Mouse (Mus musculus) left cerebral cortex, adult 9 months (tissue): ENCODE results near the gene Shc1.

Experiments used
- DNase-seq, 2 experiments: peaks; one replicate each; pipeline ENCODE4 v3.0.0; 2022; ENCODE audit warnings: low spot score in 2 of 2

Shc1 gene

DNA sequence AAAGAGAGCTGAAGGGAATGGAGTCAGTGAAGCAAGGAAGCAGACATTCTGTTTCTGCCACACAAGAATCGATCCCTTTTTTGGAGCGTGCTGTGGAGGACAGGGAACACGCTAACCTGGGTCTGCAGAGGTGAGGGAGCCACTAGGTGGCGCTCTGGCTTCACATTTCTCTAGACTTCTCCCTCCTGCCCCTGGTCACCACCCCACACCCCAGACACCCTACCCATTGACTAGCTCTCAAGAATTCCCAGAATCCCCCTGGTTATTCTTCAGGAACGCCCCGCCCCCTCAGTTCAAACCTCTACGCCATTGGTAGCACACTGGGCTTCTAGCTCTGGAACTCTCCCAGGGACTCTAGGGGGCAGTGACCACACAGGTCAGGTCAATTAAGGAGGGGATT, 31.3 kb downstream of the Shc1 start:
- peak in 1 of 2 experiments; percentile 79 for DNase-seq

DNA sequence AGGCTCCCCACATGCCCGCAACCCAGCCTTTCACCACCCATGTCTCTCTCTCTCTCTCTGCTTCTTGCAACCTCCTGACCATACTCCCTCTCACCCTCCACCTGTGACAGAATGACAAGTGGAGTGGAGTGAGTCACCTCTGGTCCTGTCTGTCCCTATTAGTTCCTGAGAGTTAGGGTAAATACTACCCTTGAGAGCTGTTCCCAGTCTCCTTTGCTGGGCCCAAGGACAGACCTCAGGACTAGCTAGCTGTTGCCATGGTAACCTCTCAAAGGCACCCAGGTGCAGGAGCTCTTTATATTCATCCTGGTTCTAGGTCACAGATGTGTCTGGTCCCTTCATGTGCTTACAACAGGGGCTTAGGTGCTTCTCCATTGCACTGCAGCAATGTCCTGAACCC, 33.7 kb downstream of the Shc1 start:
- DNase-seq, result no peak

DNA sequence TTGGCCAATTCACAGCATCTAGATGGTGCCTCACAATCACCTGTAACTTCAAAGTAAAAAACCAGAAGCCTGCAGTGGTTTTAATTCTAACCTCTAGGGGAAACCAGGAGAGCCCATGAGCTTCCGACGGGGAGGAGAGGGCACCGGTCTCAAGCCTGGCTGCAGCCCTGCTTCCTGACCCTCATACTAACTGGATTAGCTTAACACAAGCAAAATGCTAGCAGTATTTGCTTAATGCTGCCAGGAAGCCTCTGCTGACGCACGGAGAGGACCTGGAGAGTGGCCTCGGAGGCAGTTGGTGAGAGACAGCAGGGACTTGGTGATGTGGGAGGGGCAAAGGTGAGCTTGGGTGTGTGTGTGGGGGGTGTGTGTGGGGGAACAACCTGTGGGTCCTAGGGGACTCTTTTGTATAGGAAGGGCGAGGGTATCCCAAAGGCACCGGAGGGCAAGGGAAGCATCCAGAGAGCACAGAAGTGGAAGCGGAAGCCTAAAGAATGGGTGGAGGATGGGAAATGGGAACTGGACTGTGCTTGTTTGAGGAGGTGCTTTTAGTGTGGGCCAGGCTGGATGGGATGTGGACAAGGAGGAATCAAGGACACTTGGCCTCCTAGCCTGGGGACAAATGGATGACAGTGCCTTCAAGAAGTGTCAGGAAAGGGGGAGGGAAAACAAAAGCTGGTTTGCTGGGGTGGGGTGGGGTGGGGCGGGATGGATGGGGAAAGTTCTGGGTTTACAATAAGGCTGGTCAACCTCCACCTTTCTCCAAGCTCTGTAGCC, 36.3 kb downstream of the Shc1 start, which contains the start of gene Pmvk:
Pmvk (plus strand) TSS at position 141 of the 777 bp plus-strand sequence.
- DNase-seq, result no peak

DNA sequence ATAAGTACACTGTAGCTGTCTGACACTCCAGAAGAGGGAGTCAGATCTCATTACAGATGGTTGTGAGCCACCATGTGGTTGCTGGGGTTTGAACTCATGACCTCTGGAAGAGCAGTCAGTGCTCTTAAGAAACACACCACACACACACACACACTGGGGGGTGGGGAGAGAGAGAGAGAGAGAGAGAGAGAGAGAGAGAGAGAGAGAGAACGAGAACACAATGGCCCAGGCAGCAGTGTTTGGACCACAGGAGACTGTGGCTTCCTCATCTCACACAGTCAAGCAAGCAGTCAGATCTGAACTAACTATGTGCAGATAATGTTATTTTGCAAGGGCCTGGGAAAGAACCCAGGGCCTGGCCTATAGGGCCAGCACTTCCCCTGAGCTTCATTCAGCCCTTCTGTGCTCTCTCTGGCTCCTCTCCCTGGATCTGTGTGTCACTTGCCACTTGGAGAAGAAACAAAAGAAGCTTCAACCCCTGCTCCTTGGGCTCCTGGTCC, 37.6 kb downstream of the Shc1 start:
- DNase-seq, result no peak

DNA sequence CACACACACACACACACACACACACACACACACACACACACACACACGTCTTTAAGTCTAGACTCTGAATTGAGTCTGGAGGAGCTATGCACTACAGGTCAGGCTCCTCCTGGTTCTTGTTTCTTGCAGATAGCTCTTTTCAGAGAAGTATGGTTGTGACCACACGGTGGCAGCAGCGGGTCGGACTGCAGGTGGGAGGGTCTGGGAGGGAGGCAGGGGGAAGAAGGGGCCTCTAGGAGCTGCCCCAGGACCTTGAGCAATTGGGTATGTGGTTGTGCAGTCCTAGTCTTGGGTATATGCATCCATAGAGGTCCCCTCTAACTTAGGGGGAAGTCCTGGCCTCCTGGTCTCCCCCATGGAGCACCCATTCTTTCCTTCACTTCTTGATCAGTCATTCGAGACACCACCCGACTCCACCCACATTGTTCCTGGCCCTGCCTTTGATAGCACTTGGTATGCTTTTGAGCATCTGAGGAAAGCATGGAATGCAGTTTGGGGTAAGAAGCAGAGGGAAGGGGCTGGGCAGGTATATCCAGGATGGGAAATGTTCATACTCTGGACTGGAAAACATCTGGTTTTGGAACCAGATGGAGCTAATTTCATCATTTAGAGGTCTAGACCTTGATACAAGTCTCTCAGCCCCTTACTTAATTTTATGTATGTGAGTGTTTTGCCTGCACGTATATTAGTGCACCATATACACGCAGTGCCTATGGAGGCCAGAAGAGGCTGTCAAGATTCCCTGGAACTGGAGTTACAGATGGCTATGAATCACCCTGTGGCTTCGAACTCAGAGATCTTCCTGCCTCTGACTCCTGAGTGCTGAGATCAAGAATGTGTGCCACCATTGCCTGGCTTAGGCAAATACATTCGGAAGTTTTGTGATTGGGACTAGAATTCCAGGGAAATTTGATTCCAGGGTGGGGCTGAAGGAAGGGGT, 38.8 kb downstream of the Shc1 start:
- peak in 1 of 2 experiments; percentile 63 for DNase-seq

DNA sequence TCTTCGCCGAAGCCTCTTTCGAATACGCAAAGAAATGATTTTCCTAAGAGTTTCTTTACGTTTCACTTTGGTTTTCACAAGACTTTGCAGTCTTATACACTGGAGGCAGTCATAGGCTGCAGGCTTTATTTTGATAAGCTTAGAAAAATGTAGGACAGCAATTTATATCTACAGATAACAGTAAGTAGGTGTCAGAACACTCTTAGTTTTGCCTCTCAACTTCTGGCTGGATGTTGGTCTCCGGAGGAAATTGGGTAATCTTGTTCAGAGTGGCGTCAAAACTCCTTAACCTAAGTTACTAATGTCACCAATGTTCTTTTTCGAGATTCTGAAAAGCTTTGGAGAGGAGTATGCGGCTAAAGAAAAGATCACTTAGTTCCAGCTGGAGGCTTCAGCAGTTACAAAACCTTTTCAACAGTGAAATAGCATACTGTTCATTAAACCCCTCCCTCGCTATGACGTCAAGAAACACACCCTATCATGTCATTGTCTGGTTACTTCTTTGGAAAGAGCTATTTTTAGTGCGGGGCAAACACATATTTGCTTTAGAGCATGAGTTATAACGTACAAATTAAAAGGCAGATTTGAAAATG, 40.2 kb downstream of the Shc1 start:
- DNase-seq, result no peak

DNA sequence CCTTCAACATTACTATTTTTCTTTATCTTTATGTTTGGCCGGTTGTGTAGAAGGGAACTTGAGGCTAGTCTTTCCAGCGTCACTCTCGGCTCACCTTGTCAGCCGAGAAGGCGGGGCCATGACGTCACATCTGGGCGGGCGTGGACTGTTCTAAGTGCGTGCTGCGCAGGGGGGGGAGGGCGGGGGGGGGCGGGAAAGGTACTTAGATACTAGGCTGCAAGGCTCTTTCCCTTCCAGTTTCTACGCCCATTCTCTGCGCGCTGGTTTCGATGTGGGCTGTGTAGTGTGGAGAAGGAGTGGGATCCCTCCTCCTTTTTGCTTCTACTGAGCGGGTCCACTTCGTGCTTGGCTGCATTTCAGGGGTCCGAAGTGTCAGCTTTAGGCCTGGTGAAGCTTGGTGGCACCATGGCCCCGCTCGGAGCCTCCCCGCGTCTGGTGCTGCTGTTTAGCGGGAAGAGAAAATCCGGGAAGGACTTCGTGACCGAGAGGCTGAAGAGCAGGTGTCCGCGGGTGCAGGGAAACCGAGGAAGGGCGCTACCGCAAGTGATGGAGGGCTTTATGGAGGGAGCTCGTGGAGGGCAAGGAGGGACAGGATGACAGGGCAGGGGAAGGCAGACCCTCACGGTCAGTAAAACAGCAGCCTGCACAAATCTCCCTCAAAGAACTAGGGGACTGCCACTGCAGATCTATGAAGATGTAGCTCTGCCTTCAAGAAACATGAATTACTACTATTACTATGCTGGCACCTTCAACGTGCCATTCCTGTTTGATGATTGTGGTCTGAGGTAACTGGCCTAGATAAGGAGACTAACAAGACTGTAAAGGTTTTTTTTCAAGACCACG, 40.9 kb downstream of the Shc1 start:
- peak; percentile 64 to 91 for DNase-seq

DNA sequence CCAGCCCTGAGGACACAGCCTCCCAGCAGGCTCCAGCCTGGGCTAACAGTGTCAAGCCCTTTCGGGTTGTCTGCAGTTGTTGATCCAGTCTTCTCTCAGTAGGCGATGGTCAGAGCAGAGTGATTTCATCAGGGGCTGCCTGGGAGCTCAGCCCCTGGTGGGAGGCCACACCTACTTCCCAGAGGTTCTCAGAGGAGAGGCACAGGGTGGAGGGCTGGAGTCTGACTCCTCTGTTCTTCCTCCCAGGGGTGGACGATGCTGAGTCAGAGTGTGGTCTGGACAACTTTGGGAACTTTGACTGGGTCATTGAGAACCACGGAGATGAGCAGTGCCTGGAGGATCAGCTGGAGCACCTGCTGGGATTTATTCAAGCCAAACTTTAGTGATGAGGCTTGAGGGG, 50.0 kb downstream of the Shc1 start:
- no peak for DNase-seq

DNA sequence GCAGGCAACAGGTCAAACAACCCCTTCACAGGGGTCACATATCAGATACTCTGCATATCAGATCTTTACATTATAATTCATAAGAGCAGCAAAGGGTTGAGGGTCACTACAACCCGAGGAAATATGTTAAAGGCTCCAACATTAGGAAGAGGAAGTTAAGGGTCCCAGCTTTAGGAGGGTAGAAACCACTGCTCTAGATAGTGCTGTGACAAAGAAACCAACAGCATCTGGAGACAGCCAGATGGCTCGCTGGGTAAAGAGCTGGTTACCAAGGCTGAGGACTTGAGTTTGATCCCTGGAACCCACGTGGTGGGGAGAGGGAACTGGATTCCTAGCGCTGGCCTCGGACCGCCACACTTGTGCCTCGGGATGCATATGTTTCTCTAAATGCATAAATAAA, 54.0 kb downstream of the Shc1 start:
- DNase-seq, result no peak

DNA sequence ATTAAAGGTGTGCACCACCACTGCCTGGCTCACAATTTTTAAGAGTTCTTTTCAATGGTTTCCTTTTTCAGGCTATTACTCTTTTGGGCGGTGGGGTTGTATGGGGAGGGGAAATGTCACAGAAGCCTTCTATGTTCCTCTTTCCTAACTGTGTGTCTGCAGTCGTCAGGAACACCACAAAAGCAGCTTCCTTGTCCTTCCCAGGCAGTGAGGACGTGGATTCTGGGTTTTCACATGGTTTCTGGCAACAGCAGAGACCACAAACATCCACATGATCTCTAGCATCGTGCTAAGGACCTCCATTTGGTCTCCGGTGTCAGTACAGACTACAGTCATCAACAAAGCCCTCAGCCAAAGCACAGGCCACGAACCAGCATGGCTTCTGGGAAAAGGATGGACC, 55.6 kb downstream of the Shc1 start:
- no peak for DNase-seq

DNA sequence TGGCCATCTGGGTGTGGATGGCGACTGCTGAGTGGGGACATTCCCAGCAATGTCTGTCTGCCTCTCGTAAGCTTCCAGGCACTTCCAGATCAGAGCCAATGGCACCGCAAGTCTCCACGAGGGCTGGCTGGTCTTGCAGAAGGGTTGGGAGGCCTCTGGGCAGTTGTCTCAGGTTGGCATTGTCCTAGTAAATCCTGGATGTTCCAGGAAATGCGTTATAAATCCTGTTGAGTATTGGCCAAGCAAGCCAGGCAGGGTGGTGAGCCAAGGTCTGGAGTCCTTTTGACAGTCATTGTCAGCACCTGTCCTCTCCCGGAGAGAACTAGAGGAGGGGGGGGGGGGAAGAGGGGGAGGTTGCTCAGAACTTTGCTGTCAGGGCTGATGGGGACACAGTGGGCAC, 60.8 kb downstream of the Shc1 start:
- no peak for DNase-seq
